Mouse (Mus musculus) midbrain, embryonic 10.5 days (tissue): ENCODE data around the gene Tnr. TPM values are rescaled to one million over a fixed set of nuclear protein-coding genes. Genes with fewer than 3 reads are reported as not detected.

Experiments
- DNase-seq: peaks from one replicate; pipeline ENCODE4 v3.0.0-alpha.2; 2017; ENCODE audit warnings: low spot score
- H3K27ac ChIP-seq: fragments of 300-500 bp; sonication (generic); replicated peaks from 2 replicates; pipeline ENCODE4 v1.5.1; 2016; ENCODE audit warnings: mild to moderate bottlenecking
- H3K27me3 ChIP-seq: fragments of 300-500 bp; sonication (generic); 2 replicates; pipeline ENCODE4 v1.6.1; 2016; ENCODE audit warnings: low read depth, mild to moderate bottlenecking; ENCODE audit not compliant: poor library complexity, severe bottlenecking
- H3K36me3 ChIP-seq: fragments of 300-500 bp; sonication (generic); 2 replicates; pipeline ENCODE4 v1.6.1; 2016; ENCODE audit warnings: mild to moderate bottlenecking, moderate library complexity
- H3K4me1 ChIP-seq: fragments of 300-500 bp; sonication (generic); 2 replicates; pipeline ENCODE4 v1.6.1; 2016
- H3K4me3 ChIP-seq: fragments of 300-500 bp; sonication (generic); 2 replicates; pipeline ENCODE4 v1.5.1; 2016; ENCODE audit warnings: mild to moderate bottlenecking, moderate library complexity
- H3K9me3 ChIP-seq: fragments of 300-500 bp; sonication (generic); replicated peaks from 2 replicates; pipeline ENCODE4 v1.6.1; 2016; ENCODE audit warnings: mild to moderate bottlenecking
- WGBS: fragments of 180-500 bp; shearing (Covaris S2); methylation state at CpG from one replicate; pipeline ENCODE4 v1.1.7; 2016; 5-methylcytosine and 5-hydroxymethylcytosine counted together
- polyA plus RNA-seq: library from polyadenylated mRNA; unstranded; fragments of >200 nt; fragmentation: Nextera tagmentation; extraction: Ambion mirVana; gene quantifications from 2 replicates; pipeline ENCODE4 v1.2.1, GENCODE M21; 2016

The Tnr gene
- polyA plus RNA-seq, 1 experiment from 2014 or later, result 0.05 TPM

DNA sequence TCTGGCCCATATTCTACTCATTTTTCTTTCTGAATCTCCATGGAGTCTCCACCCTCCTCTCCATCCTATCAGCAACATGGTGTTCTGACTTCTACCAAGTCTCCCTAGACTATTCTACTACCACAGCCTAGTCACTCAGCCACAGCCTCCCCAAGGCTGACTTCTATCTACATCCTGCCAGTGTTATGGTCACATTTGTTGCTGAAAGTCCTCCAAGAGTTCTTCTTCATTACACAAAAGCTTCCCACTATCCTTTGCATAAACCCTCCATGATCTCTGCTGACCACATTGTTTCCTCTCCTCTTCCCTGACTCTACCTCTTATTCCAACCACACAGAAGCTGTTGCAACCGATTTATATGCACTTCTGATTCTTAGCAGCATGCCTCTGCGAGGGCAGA, 272.5 kb downstream of the Tnr start:
- no peak overlapping the region for H3K27ac ChIP-seq
- WGBS, result 78% methylated on average over 2 of the region's 2 CpGs
- no peaks in the 10 kb centered on the region for H3K36me3 ChIP-seq
- no peaks in the 10 kb centered on the region for H3K9me3 ChIP-seq
- no peaks in the 10 kb centered on the region for H3K4me1 ChIP-seq
- DNase-seq, result no peak
- H3K4me3 ChIP-seq, result no peak overlapping the region
- H3K27me3 ChIP-seq, result no peaks in the 10 kb centered on the region

GRCm38 (mm10) chr1:159800366-159800765, 276.8 kb downstream of the Tnr start:
- no peak for DNase-seq
- Histone ChIP-seq H3K27me3 (no peaks in the 10 kb centered on the region), H3K9me3 (no peaks in the 10 kb centered on the region), H3K4me1 (no peaks in the 10 kb centered on the region), H3K4me3 (no peak overlapping the region), H3K27ac (no peak overlapping the region), H3K36me3 (no peaks in the 10 kb centered on the region)
- 87% methylated on average over 5 of the region's 5 CpGs for WGBS

DNA sequence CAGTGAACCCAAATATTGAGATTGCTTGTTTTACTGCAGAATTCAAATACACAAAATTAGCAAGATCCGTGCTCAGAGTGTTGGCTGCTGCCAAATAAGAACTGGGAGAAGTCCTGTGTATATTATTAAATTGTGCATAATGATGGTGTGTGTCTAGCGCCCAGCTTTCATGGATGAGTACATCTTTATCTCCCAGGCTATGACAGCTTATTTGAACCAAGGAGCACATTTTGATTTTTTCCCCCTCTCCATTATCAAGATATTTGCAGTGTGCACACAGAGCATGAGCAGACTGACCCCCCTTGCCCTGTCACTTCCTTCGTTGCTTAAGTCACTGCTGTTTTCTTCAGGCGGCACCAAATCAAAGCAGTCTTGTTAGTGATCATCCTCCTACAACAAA, 278.2 kb downstream of the Tnr start:
- no peak for DNase-seq
- no peak overlapping the region for H3K4me3 ChIP-seq
- H3K27ac ChIP-seq, result no peak overlapping the region
- 82% methylated on average over 4 of the region's 4 CpGs for WGBS
- H3K9me3 ChIP-seq, result 0 out of 2 replicates have a peak, but pooled peaks cover 5% of the 10 kb centered on the region
- no peaks in the 10 kb centered on the region for H3K27me3 ChIP-seq
- H3K4me1 ChIP-seq, result no peaks in the 10 kb centered on the region
- H3K36me3 ChIP-seq, result no peaks in the 10 kb centered on the region

GRCm38 (mm10) chr1:159803711-159804110, 280.1 kb downstream of the Tnr start:
- Histone ChIP-seq H3K4me1 (no peaks in the 10 kb centered on the region), H3K27me3 (no peaks in the 10 kb centered on the region), H3K9me3 (0 out of 2 replicates have a peak, but pooled peaks cover 5% of the 10 kb centered on the region), H3K4me3 (no peak overlapping the region), H3K27ac (no peak overlapping the region), H3K36me3 (no peaks in the 10 kb centered on the region)
- no peak for DNase-seq

DNA sequence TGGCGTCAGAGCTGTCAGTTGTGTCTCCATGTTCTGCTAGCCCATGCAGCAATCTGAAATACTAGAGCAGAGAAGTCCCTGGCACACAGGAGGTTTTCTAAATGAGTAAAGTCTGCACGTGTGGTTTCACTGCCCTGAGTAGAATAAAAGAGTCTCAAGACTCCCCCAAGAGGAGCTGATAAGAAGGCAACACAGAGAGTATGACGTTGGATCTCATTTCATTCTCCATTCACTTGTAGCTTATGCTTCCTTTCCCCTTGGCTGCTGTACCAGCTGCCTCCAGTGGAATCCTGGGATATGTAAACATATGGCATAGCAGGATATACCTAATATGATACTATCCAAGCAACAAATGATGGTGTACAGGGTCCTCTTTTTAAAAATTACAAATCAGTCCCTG, 285.9 kb downstream of the Tnr start:
- WGBS, result 58% methylated on average over 3 of the region's 3 CpGs
- no peak overlapping the region for H3K4me3 ChIP-seq

GRCm38 (mm10) chr1:159811805-159812204, 288.2 kb downstream of the Tnr start:
- H3K27me3 ChIP-seq, result no peaks in the 10 kb centered on the region
- no peak overlapping the region for H3K4me3 ChIP-seq
- H3K9me3 ChIP-seq, result no peaks in the 10 kb centered on the region
- WGBS, result 90% methylated on average over 2 of the region's 2 CpGs
- DNase-seq, result no peak
- H3K27ac ChIP-seq, result no peak overlapping the region
- no peaks in the 10 kb centered on the region for H3K36me3 ChIP-seq
- peaks cover 13% of the 10 kb centered on the region for H3K4me1 ChIP-seq

More for the DNA sequence above, 285.9 kb downstream of the Tnr start:
- H3K27ac ChIP-seq, result no peak overlapping the region
- no peak for DNase-seq
- H3K9me3 ChIP-seq, result 0 out of 2 replicates have a peak, but pooled peaks cover 5% of the 10 kb centered on the region
- H3K36me3 ChIP-seq, result no peaks in the 10 kb centered on the region
- H3K4me1 ChIP-seq, result peaks cover 13% of the 10 kb centered on the region
- no peaks in the 10 kb centered on the region for H3K27me3 ChIP-seq

DNA sequence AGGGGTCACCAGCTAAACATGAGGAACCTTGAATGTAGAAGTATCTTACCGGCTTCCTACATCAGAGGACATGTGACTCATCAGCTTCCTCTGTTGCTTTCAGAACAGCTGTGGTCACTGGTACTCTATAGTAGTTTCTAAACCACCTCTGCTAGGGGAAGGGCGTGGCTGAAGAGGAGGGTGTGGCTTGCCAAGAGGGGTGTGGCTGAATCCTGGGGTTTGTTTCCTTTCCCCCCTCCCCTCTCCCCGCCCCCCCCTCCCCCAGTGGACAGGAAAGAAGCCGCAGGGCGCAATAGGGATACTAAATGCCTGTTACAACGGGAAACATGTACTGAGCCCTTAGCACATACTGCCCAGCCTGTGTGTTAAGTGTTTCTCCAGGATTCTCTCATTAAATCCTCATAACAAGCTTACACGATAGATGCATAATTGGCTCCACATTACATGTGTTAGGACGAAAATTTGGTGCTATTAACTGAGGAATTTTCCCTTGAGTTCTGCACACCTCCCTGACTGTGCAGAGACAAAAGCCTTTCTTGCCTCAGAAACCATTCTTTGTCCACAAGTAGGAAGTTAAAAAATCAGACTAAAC, 289.3 kb downstream of the Tnr start:
- DNase-seq, result peak; percentile 13
- 0 out of 2 replicates have a peak overlapping the region, but pooled peaks have one; percentile 7 for H3K27ac ChIP-seq
- H3K9me3 ChIP-seq, result no peaks in the 10 kb centered on the region
- no peaks in the 10 kb centered on the region for H3K36me3 ChIP-seq
- H3K4me1 ChIP-seq, result peaks cover 13% of the 10 kb centered on the region
- no peaks in the 10 kb centered on the region for H3K27me3 ChIP-seq
- H3K4me3 ChIP-seq, result no peak overlapping the region
- 10% methylated on average over 8 of the region's 8 CpGs for WGBS

DNA sequence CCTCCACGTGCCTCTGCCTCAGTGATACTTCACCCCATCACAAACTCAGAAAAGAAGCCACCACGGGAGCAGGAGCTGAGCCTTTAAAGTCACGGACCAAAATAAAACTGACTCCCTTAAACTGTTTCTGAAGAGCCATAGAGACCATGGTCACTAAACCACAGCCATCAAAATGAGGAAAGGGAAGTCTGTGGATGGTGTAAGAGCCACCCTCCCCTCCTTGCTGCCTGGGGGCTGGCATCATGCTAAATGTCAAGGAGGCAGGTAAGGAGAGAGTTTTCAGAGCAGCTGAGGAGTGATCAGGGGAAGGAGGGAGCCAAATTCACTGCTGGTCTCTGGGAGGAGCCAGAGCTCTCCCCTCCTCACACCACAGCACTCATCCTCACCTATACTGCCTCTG, 290.8 kb downstream of the Tnr start:
- H3K9me3 ChIP-seq, result no peaks in the 10 kb centered on the region
- no peak overlapping the region for H3K27ac ChIP-seq
- no peaks in the 10 kb centered on the region for H3K27me3 ChIP-seq
- H3K36me3 ChIP-seq, result no peaks in the 10 kb centered on the region
- 47% methylated on average over 3 of the region's 3 CpGs for WGBS
- peaks cover 13% of the 10 kb centered on the region for H3K4me1 ChIP-seq
- DNase-seq, result no peak
- H3K4me3 ChIP-seq, result no peak overlapping the region

DNA sequence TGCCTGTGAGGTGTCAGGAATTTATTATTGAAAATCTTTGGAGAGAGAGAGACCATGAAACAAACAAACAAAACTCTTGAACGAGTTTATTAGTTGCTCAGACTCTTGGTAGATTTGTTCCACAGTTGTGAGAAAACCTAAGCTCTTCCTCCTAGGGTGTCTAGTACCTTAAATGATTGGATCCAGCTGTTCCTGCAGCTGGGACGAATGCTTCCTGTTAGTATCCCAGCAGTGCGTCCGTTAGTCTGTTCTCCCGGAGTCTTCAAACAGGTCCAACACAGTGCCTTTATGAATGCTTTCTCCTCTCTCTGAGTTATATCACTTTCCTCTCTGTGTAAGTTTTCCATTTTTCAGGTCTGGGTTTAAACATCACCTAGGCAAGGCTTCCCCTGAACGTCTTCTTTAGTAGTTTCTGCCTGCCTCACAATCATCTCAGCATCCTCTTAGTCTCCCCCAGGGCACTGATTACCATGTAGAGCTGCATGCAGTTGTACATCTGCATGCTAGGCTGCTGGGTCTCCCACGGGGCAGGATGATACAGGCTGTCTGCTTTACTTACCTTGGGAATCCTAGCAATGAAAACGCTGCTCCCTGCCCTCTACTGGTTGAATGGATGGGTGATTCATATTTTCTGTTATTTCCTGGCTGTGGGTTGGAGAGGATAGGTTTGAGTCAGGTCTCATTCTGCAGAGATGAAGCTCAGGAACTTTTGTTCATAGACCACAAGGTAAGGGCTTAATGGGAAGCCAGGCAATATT, 293.2 kb downstream of the Tnr start:
- no peaks in the 10 kb centered on the region for H3K9me3 ChIP-seq
- no peak overlapping the region for H3K27ac ChIP-seq
- H3K4me3 ChIP-seq, result no peak overlapping the region
- H3K4me1 ChIP-seq, result peaks cover 13% of the 10 kb centered on the region
- no peaks in the 10 kb centered on the region for H3K36me3 ChIP-seq
- 54% methylated on average over 8 of the region's 8 CpGs for WGBS
- peak; percentile 14 for DNase-seq
- H3K27me3 ChIP-seq, result no peaks in the 10 kb centered on the region

DNA sequence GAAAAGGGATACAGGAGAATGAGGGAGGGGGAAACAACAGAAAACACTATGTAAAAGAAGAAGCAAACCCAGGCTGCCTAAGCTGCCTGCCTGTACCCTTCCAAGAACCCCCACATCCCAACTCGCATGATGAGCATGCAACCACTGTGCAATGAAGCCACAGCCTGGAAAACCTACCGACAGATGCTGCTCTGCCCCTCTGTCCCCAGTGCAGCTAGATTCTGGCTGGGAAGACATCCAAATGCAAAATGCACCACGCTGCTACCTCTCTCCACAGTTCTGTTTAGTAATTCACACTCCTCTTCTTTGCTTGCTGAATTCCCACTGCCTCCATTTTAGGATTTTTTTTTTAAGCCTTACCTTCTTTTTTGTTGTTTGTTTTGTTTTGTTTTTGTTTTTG, 295.9 kb downstream of the Tnr start:
- Histone ChIP-seq H3K36me3 (no peaks in the 10 kb centered on the region), H3K9me3 (no peaks in the 10 kb centered on the region), H3K4me3 (no peak overlapping the region), H3K27ac (no peak overlapping the region), H3K4me1 (no peaks in the 10 kb centered on the region), H3K27me3 (no peaks in the 10 kb centered on the region)
- no peak for DNase-seq
- WGBS, result 50% methylated on average over 3 of the region's 3 CpGs

GRCm38 (mm10) chr1:159822416-159822815, 298.8 kb downstream of the Tnr start:
- Histone ChIP-seq H3K27ac (no peak overlapping the region), H3K4me1 (no peaks in the 10 kb centered on the region), H3K36me3 (no peaks in the 10 kb centered on the region), H3K9me3 (no peaks in the 10 kb centered on the region), H3K4me3 (no peak overlapping the region), H3K27me3 (no peaks in the 10 kb centered on the region)
- no peak for DNase-seq
- WGBS, result 88% methylated on average over 2 of the region's 2 CpGs

DNA sequence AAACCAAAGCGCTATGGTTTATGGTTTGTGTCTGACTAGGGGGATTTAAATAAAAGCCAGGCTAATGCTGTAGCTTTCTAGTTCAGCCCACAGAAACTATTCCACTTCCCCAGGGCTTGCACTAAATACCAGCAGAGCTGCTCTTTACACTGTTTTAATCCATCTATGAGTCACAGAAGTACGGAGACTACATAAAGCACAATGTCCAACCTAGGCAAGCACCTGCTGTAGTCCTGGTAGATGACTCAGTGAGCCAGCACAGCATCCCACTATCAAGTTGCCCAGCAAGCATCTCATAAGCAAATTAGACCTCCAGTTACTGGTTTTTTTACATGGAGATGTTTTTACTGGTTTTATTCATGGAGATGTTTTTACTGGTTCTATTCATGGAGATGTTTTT, 305.0 kb downstream of the Tnr start:
- WGBS, result 92% methylated on average over 2 of the region's 2 CpGs
- H3K9me3 ChIP-seq, result no peaks in the 10 kb centered on the region

DNA sequence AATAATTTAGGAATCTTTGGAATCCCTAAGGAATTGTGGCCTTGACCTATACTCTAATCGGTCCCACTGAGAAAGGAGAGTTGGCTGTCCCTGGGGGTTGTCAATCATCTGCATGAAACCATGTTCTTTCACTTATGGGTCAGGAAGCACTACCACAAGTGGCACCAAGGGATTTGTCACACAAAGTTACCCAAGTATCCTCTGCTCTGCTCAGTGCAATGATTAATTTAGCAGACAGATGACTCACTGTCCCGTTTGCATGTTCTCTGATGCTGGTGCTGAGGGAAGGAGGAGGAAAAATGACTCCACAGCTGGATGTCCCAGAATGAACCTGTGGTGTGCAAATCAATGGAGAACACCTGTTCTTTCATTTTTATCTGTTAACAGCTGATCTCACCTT, 309.6 kb downstream of the Tnr start:
- Histone ChIP-seq H3K36me3 (no peaks in the 10 kb centered on the region), H3K9me3 (no peaks in the 10 kb centered on the region), H3K4me3 (no peak overlapping the region), H3K4me1 (peaks cover 35% of the 10 kb centered on the region), H3K27me3 (no peaks in the 10 kb centered on the region; the same call in 1 of the 2 replicates), H3K27ac (no peak overlapping the region)
- WGBS, result 76% methylated on average over 2 of the region's 2 CpGs
- no peak for DNase-seq

More for the DNA sequence above, 305.0 kb downstream of the Tnr start:
- H3K27me3 ChIP-seq, result no peaks in the 10 kb centered on the region
- DNase-seq, result no peak
- no peak overlapping the region for H3K27ac ChIP-seq
- no peak overlapping the region for H3K4me3 ChIP-seq
- no peaks in the 10 kb centered on the region for H3K36me3 ChIP-seq
- peaks cover 4% of the 10 kb centered on the region for H3K4me1 ChIP-seq
